Mouse (Mus musculus) hindbrain, postnatal 0 days (tissue): ENCODE results near the gene Aifm2. TPM values are rescaled to one million over a fixed set of nuclear protein-coding genes. Genes with fewer than 3 reads are reported as not detected.
A peak's percentile ranks its signal among the peaks of the same experiment; 100 is the strongest.

Experiments used
- ATAC-seq: fragments of 200-750 bp; cut with Nextera tagmentation; 2 replicates; pipeline ENCODE4 v1.8.0; 2017; ENCODE audit warnings: mild to moderate bottlenecking, moderate TSS enrichment, moderate library complexity
- DNase-seq: peaks from one replicate; pipeline ENCODE4 v3.0.0-alpha.2; 2015; ENCODE audit warnings: low spot score
- H3K27ac ChIP-seq: fragments of 300-500 bp; sonication (generic); 2 replicates; pipeline ENCODE4 v1.5.1; 2014; ENCODE audit warnings: mild to moderate bottlenecking
- H3K27me3 ChIP-seq: fragments of 300-500 bp; sonication (generic); 2 replicates; pipeline ENCODE4 v1.6.1; 2014; ENCODE audit warnings: low read length, mixed read lengths; ENCODE audit not compliant: insufficient read depth
- H3K36me3 ChIP-seq: fragments of 300-500 bp; sonication (generic); 2 replicates; pipeline ENCODE4 v1.6.1; 2014; ENCODE audit warnings: low read length, mixed read lengths; ENCODE audit not compliant: insufficient read depth
- H3K4me1 ChIP-seq: fragments of 300-500 bp; sonication (generic); 2 replicates; pipeline ENCODE4 v1.6.1; 2014; ENCODE audit warnings: antibody characterized with exemption, low read length, mixed read lengths; ENCODE audit not compliant: insufficient read depth
- H3K4me2 ChIP-seq: fragments of 300-500 bp; sonication (generic); 2 replicates; pipeline ENCODE4 v1.6.1; 2014; ENCODE audit warnings: low read depth, mild to moderate bottlenecking, low read length, moderate library complexity, mixed read lengths
- H3K4me3 ChIP-seq: fragments of 300-500 bp; sonication (generic); 2 replicates; pipeline ENCODE4 v1.5.1; 2014; ENCODE audit warnings: low read length
- H3K9ac ChIP-seq: fragments of 300-500 bp; sonication (generic); replicated peaks from 2 replicates; pipeline ENCODE4 v1.6.1; 2014; ENCODE audit warnings: mild to moderate bottlenecking, low read length, moderate library complexity, mixed read lengths
- H3K9me3 ChIP-seq: fragments of 300-500 bp; sonication (generic); 2 replicates; pipeline ENCODE4 v1.6.1; 2016; ENCODE audit warnings: low read length, mixed read lengths
- CTCF ChIP-seq: IDR thresholded peaks from 2 replicates; pipeline ENCODE4 v1.5.1; 2016; ENCODE audit warnings: antibody characterized with exemption, control low read depth, low read depth
- WGBS: fragments of 180-500 bp; shearing (Covaris S2); extraction: QIAGEN DNeasy Blood & Tissue Kit; methylation state at CpG from one replicate; pipeline ENCODE4 v1.1.7; 2014; 5-methylcytosine and 5-hydroxymethylcytosine counted together
- polyA plus RNA-seq: library from polyadenylated mRNA; unstranded; fragments of >200 nt; fragmentation: Nextera tagmentation; extraction: Ambion mirVana; gene quantifications from 2 replicates; pipeline ENCODE4 v1.2.1, GENCODE M21; 2015
- total RNA-seq: library from RNA; depleted of rRNA; stranded (reverse); fragments of >200 nt; gene quantifications from 2 replicates; pipeline ENCODE4 v1.2.3, GENCODE M21; 2014; rRNA removed

Aifm2 gene
- total RNA-seq, result 21.0 and 28.4 TPM in 2 replicates
- polyA plus RNA-seq, result 14.5 and 14.6 TPM in 2 replicates

DNA sequence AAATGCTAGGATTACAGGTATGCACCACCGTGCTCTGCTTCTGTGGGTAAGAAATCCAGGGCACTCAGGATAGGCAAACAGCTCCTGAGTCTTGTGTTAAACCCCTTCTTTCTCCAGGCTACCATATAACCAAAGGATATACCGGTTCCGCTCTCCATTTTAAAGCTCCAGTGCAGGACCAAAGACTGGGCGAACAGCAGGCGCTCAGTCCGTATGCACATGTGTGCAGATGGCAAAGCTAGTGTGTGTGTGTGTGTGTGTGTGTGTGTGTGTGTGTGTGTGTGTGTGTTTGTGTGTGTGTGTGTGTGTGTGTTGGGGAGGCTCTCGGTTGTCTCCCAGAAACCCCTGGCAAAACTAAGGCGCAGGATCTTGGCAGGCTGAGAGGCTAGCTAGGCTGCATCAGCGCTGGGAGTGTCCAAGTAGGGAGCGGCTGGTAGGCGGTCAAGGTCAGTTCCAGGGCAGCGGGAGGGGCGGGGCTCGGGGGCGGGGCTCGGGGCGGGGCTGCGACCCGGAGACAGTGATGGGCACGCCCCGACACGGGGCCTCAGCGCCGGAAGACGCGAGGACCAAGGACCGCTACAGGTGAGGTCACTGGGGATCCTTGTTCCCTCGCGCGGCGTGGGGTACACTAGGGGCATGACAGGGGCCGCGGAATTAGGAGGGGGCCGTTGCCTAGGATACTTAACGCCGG, at the start of gene Aifm2:
Gene Aifm2 (plus strand): TSS at position 493 of the 691 bp plus-strand sequence.
- peaks cover 9% of the 10 kb centered on the region; the same call in 1 of the 2 replicates for H3K4me1 ChIP-seq
- H3K27ac ChIP-seq, result no peak within 1 kb of the TSS
- H3K4me2 ChIP-seq, result peak within 1 kb of the TSS; percentile 92
- peak; percentile 60 for DNase-seq
- 13% methylated on average over 29 of the region's 36 CpGs for WGBS
- peak; percentile 85 for ATAC-seq
- peak within 1 kb of the TSS; percentile 55 for H3K9ac ChIP-seq
- H3K27me3 ChIP-seq, result no peaks in the 10 kb centered on the region
- peak within 1 kb of the TSS; percentile 53 for H3K4me3 ChIP-seq
- H3K9me3 ChIP-seq, result no peaks in the 10 kb centered on the region
- no peak for TF ChIP-seq CTCF
- H3K36me3 ChIP-seq, result no peaks in the 10 kb centered on the region

GRCm38 (mm10) chr10:61665651-61666050, 49.4 kb upstream of the Aifm2 start:
- H3K27me3 ChIP-seq, result no peaks in the 10 kb centered on the region
- no peak overlapping the region for H3K4me3 ChIP-seq
- no peaks in the 10 kb centered on the region for H3K4me1 ChIP-seq
- H3K9ac ChIP-seq, result no peak overlapping the region
- H3K4me2 ChIP-seq, result no peak overlapping the region
- H3K36me3 ChIP-seq, result peaks cover 39% of the 10 kb centered on the region
- ATAC-seq (no peak), DNase-seq (no peak)
- H3K27ac ChIP-seq, result no peak overlapping the region
- WGBS, result 85% methylated on average over 3 of the region's 3 CpGs
- no peaks in the 10 kb centered on the region for H3K9me3 ChIP-seq
- TF ChIP-seq CTCF, result no peak

DNA sequence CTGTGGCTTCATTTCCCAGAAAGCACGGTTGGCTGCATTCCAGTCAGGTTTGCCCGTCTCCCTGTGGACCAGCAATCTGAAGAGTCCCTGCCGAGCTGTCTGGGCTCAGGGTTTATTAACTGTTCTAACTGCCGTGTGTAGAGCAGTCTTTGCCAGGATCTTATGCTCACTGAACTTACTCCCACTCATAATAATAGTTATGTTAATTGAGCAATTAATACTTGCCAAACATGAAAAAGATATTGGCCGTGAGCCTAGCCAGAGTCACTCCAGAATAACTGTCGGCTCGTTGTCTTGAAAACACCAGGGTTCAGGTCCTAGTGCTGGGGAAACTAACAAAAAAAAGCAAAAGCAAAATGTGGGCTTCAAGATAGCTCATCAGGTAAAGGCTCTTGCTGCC, 45.8 kb upstream of the Aifm2 start:
- WGBS, result 31% methylated on average over 7 of the region's 7 CpGs
- no peak for TF ChIP-seq CTCF
- DNase-seq, result peak; percentile 56
- Histone ChIP-seq H3K4me3 (no peak overlapping the region), H3K9me3 (no peaks in the 10 kb centered on the region), H3K27ac (no peak overlapping the region), H3K27me3 (no peaks in the 10 kb centered on the region), H3K9ac (no peak overlapping the region), H3K36me3 (peaks cover 54% of the 10 kb centered on the region), H3K4me1 (no peaks in the 10 kb centered on the region), H3K4me2 (no peak overlapping the region)
- peak; percentile 40; the same call in 1 of the 2 replicates for ATAC-seq

- Histone ChIP-seq H3K4me2 (no peak overlapping the region), H3K9me3 (no peaks in the 10 kb centered on the region), H3K27ac (no peak overlapping the region), H3K9ac (no peak overlapping the region), H3K36me3 (peaks cover 61% of the 10 kb centered on the region), H3K4me3 (no peak overlapping the region), H3K27me3 (no peaks in the 10 kb centered on the region), H3K4me1 (no peaks in the 10 kb centered on the region)
- ATAC-seq, result no peak
- DNase-seq, result no peak
- no peak for TF ChIP-seq CTCF
Observed at GRCm38 (mm10) chr10:61669896-61670295, 45.2 kb upstream of the Aifm2 start.

- DNase-seq (no peak), ATAC-seq (no peak)
- TF ChIP-seq CTCF, result no peak; the same call in 1 of the 2 replicates
- Histone ChIP-seq H3K9ac (no peak overlapping the region), H3K27me3 (no peaks in the 10 kb centered on the region), H3K4me2 (no peak overlapping the region), H3K9me3 (no peaks in the 10 kb centered on the region), H3K27ac (no peak overlapping the region), H3K4me1 (no peaks in the 10 kb centered on the region), H3K36me3 (peaks cover 65% of the 10 kb centered on the region), H3K4me3 (no peak overlapping the region)
- WGBS, result 95% methylated on average over 3 of the region's 3 CpGs
Observed at GRCm38 (mm10) chr10:61670758-61671157, 44.3 kb upstream of the Aifm2 start.

- Histone ChIP-seq H3K4me2 (no peak overlapping the region), H3K4me3 (no peak overlapping the region), H3K9ac (no peak overlapping the region), H3K27ac (no peak overlapping the region), H3K4me1 (peaks cover 2% of the 10 kb centered on the region; the same call in 1 of the 2 replicates), H3K9me3 (no peaks in the 10 kb centered on the region), H3K36me3 (peaks cover 32% of the 10 kb centered on the region; the same call in 1 of the 2 replicates), H3K27me3 (no peaks in the 10 kb centered on the region)
- DNase-seq (no peak), ATAC-seq (no peak)
- WGBS, result 86% methylated on average over 3 of the region's 3 CpGs
- TF ChIP-seq CTCF, result no peak
Observed at GRCm38 (mm10) chr10:61675935-61676334, 39.1 kb upstream of the Aifm2 start.

- Histone ChIP-seq H3K9ac (peak overlapping the region; percentile 92), H3K27ac (peak overlapping the region; percentile 82; the same call in 1 of the 2 replicates), H3K4me2 (peak overlapping the region; percentile 90), H3K36me3 (peaks cover 12% of the 10 kb centered on the region; the same call in 1 of the 2 replicates), H3K4me1 (peaks cover 8% of the 10 kb centered on the region), H3K4me3 (peak overlapping the region; percentile 81), H3K9me3 (no peaks in the 10 kb centered on the region), H3K27me3 (no peaks in the 10 kb centered on the region)
- 31% methylated on average over 9 of the region's 9 CpGs for WGBS
- no peak for TF ChIP-seq CTCF
- DNase-seq (no peak), ATAC-seq (peak; percentile 1; the same call in 1 of the 2 replicates)
Observed at GRCm38 (mm10) chr10:61679545-61679944, 35.5 kb upstream of the Aifm2 start.
